Mouse (Mus musculus) erythroblast, adult 5-6 weeks (primary cell): ENCODE measurements around the gene Haghl. TPM values are rescaled to one million over a fixed set of nuclear protein-coding genes. Genes with fewer than 3 reads are reported as not detected.
A peak's percentile ranks its signal among the peaks of the same experiment; 100 is the strongest.
"Not testable (repeated sequence)": the region's sequence is repeated elsewhere in the genome, so short reads cannot be mapped to it uniquely, and the experiment has no call there.

Experiments
- ATAC-seq: replicated peaks from 2 replicates; pipeline ENCODE4 v1.8.0; 2016; ENCODE audit warnings: moderate number of reproducible peaks, mild to moderate bottlenecking, moderate TSS enrichment, inconsistent platforms; ENCODE audit not compliant: poor library complexity, low FRiP score, severe bottlenecking
- total RNA-seq, 2 experiments: library from RNA; stranded (forward) in 1 of 2; stranded (reverse) in 1 of 2; fragments of 150-400 nt in 1 of 2; fragments of 200-764, 138-1000 nt in 1 of 2; gene quantifications; 2 replicates each; pipeline versions ENCODE4 v1.2.3 to v1.2.4; 2015 to 2017; ENCODE audit warnings: low replicate concordance in 2 of 2

Gene Haghl
- total RNA-seq, 2 experiments from 2014 or later = 1.9 to 2.9 TPM

DNA sequence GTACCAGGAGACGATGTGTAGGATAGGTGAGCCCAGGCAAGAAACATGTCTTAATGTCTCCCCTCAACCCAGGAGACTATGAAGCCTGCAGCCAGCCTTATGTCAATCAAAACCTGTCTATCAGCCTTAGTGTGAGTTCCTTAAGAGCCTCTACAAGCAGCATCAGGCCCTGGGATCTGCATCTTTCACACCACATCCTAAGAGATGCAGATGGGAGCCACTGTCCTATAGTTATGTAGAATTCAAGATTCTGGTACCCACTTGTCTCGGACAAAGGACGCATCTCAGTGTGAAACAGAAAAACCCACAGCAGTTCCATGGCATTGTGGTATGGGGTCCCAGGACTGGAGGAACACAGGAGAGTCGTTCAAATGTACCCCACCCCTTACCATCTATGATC lies 30.4 kb downstream of the Haghl start:
- no peak for ATAC-seq

DNA sequence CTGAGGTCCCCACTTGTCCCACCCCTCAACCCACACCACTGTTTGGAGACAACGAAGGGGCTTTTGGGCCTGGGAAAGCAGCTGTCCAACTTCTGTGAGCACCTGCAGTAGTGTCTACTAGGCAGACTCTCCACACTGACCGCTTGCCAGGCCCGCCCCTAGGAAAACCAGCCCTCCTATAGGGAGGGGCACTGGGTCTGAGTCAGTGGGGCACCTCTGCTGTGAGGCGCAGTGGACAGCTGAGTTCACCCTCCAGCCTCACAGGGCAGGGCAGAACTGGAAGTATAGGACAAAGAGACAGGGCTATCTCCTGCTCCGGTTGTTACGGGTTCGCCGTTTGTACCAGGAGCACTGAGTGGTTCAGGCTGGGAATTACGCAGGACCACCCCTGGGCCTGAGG lies 31.2 kb downstream of the Haghl start, which contains the start of gene Msln:
Gene Msln, minus strand, starts transcription at position 138 of the 400 bp plus-strand sequence.
- no peak for ATAC-seq

DNA sequence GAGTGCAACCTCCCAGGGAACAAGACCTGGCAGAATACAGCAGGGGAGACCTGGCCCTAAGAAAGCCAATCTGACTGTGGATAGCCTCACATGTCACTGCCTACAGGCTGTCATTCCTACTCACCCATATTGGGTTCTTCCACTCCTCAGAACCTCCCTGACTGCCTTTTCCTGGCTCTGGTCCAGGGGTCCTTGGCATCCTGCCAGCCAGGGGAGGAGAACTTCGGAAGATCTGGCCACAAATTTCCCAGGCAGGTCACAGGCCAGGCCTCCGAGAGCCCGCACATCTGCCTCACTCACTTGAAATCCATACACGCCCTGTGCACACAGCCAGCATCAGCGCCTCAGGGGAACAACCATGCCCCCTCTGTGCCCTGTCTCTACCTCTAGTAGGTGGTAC lies 34.0 kb downstream of the Haghl start:
- no peak for ATAC-seq

DNA sequence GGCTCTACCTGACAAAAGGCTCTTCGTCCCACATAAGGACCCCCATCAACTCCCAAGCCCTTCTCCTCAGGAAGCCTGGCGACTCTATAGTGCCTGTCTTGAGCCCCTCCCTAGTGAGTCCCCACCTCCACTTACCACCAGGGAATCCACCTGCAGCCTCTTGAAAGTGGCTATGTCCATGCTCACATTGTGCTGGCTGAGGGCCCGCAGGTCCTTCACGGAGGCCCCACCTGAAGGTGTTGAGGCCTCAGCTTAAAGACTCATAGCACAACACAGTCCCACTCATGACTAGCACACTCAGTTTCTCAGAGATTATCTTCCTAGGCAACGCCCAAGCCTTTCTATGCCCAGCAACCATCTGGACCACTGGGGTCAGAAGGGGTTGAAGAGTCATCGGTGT lies 36.2 kb downstream of the Haghl start:
- ATAC-seq = no peak

DNA sequence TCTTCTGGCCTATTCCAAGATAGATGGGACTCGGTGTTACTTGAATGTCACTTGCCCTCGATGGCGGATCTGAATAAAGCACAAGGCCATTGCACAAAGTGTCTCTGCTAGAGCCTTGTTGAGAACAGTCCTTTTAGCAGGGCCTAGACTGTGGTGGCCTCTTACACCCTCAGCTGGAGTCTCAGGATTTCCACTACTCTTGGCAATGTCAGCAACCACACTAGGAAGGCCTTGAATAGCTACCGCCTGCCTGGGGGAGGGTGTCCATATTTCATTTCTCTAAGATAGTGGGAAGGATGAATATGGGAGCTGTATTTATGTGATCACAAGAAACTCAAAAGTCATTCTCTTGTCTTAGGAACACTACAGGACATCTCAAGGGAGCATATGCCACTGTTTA lies 37.2 kb downstream of the Haghl start:
- ATAC-seq = no peak

DNA sequence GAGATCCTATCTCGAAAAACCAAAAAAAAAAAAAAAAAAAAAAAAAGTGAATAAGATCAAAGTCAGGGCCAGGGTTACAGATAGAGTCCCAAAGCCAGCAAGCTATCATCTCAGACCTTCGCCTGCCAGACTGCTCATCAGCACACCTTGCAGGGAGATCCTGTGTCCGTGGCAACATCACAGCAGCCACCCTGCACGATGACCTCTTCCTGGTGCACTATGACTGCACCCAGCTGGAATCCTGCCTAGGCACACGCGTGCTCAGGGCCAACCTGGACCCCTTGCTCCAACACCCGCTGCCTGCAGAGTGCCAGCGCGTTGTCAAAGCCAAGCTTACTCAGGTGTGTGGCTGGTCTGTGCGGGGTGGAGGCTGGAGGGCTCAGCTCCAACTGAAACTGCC lies 41.2 kb downstream of the Haghl start:
- no peak for ATAC-seq

DNA sequence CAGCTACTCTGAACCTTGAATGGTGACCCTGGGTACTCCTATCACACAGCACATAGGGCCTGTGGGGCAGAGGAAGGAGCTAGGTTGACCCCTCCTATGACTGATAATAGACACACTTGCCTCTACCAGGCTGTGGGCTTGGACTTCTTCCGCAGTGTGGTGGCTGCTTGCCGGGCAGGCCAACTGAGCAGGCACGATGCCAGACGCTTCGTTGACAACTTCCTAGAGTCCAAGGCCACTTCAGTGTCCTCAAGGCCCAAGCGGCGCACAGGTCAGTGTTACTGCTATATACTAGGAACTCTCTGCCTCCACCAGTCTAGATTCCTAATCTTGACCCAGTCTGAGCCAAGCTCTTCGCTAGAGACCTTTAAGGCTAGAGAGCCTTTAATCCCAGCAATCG lies 41.6 kb downstream of the Haghl start:
- no peak for ATAC-seq

DNA sequence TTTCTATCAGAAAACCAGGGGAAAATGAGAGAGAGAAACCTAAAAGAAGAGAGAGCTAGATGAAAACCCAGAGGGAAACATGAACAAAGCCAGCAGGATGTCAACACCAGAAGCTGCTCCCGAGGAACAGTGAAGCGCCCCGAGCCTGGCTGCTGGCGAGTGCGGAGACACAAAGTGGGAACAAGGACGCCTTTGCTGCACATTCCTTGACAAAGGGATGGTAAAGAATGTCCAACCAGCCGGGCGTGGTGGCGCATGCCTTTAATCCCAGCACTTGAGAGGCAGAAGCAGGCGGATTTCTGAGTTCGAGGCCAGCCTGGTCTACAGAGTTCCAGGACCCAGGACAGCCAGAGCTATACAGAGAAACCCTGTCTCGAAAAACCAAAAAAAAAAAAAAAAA lies 44.0 kb downstream of the Haghl start:
- not testable (repeated sequence) for ATAC-seq

DNA sequence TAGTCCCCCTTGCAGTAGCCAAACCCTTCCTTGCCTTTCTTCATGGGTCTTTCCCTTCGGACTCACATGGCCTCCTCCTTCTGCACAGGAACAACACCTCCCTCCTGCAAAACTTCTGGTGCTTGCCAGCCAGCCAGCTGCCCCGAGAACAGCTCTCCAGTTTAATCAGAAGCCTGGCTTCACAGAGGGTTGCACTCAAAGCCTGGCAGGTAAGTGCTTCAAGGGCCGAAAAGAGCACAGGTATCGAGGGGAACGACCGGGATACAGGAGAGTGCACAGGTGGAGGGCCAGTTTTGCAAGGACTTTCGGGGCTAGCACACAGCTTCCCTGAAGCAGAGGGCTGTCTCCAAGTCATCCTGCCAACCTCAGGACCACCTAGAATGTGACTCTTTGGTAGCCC lies 46.6 kb downstream of the Haghl start:
- ATAC-seq = no peak

DNA sequence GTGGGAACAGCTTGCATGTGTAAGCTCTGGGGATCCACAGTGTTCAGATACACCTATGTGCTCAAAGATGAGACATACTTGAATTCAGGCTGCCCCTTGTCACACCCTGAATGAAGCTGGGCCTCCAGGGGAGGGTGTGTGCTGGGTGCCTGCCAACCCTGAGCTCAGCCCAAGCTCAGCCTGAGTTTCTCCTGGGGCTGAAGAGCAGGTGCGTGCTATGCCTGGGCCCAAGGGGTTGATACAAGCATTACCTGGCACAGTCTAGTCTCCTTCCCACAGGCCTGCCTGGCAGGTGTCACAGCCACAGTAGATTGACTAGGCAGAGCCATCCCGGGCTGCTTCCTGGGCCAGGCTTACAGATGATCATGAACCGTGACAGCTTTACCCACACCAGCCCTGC lies 49.7 kb downstream of the Haghl start, which contains the start of gene Mslnl:
Gene Mslnl, plus strand, starts transcription at position 298 of the 400 bp plus-strand sequence.
- ATAC-seq = no peak

DNA sequence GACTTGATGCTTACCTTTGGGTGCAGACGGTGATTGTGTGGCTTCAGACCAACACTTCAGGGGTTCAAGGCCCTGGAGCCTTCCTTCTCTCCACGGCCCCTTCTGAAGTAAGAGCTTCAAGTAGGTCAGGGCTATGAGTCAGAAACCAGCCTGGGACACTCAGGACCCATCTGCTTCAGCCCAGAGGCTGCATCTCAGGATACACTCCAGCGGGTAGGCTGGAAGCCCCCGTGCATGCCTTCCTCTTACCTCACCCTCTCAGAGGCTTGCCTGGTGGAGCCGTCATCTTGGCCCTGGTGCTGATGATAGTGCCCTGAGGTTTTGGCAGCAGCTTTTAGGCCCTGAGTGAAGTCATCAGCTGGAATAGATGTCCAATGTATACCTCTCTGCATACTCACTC lies 50.2 kb downstream of the Haghl start:
- ATAC-seq = no peak

DNA sequence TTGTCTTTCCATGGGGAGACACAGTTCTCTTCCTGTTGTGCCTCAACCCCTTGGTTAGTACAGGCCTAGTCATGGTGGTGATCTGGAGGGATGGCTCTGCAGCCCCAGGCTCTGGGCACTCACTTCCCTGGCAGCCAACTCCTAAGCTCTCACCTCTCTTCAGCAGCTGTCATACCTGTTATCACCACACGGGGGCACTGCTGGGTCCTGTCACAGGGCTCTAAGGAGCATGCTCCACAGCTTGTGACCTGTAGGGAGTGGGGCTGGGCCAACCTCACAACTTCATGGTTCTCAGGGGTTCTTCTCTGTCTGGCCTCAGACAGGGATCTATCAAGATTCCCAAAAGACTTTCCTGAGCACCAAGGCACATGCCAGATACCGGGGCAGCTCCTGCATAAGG lies 53.4 kb downstream of the Haghl start:
- ATAC-seq = 0 out of 2 replicates have a peak, but pooled peaks have one; percentile 31

Other genes with a start within 250 kb of the Haghl start
- not detected in 2 replicates for gene Sox8, start 215.0 kb downstream of the Haghl start, total RNA-seq (2015; ENCODE audit: low replicate concordance)
- gene Sox8, start 215.0 kb downstream of the Haghl start, total RNA-seq (2017; ENCODE audit: low replicate concordance) = 0.17 TPM in 1 of 2 replicates, not detected in the other
- gene Lmf1, start 206.6 kb downstream of the Haghl start, total RNA-seq (2015; ENCODE audit: low replicate concordance) = 2.7 and 7.1 TPM in 2 replicates
- gene Lmf1, start 206.6 kb downstream of the Haghl start, total RNA-seq (2017; ENCODE audit: low replicate concordance) = 1.5 and 1.8 TPM in 2 replicates
- gene Gng13, start 68.5 kb downstream of the Haghl start, total RNA-seq (2015; ENCODE audit: low replicate concordance) = not detected in 2 replicates
- gene Gng13, start 68.5 kb downstream of the Haghl start, total RNA-seq (2017; ENCODE audit: low replicate concordance) = 0.70 TPM in 1 of 2 replicates, not detected in the other
- 7.7 and 8.6 TPM in 2 replicates for gene Chtf18, start 58.3 kb downstream of the Haghl start, total RNA-seq (2015; ENCODE audit: low replicate concordance)
- 7.6 and 11.8 TPM in 2 replicates for gene Chtf18, start 58.3 kb downstream of the Haghl start, total RNA-seq (2017; ENCODE audit: low replicate concordance)
- gene Rpusd1, start 58.0 kb downstream of the Haghl start, total RNA-seq (2015; ENCODE audit: low replicate concordance) = 4.2 and 6.5 TPM in 2 replicates
- 1.4 TPM in 2 replicates for gene Rpusd1, start 58.0 kb downstream of the Haghl start, total RNA-seq (2017; ENCODE audit: low replicate concordance)
- gene Mslnl, start 49.6 kb downstream of the Haghl start, total RNA-seq (2015; ENCODE audit: low replicate concordance) = not detected in 2 replicates
- not detected in 2 replicates for gene Mslnl, start 49.6 kb downstream of the Haghl start, total RNA-seq (2017; ENCODE audit: low replicate concordance)
- gene Msln, start 31.3 kb downstream of the Haghl start, total RNA-seq (2015; ENCODE audit: low replicate concordance) = not detected in 2 replicates
- not detected in 2 replicates for gene Msln, start 31.3 kb downstream of the Haghl start, total RNA-seq (2017; ENCODE audit: low replicate concordance)
- 3.5 and 5.9 TPM in 2 replicates for gene Narfl, start 11.9 kb downstream of the Haghl start, total RNA-seq (2015; ENCODE audit: low replicate concordance)
- gene Narfl, start 11.9 kb downstream of the Haghl start, total RNA-seq (2017; ENCODE audit: low replicate concordance) = 6.2 and 7.8 TPM in 2 replicates
- gene Ccdc78, start 907 bp upstream of the Haghl start, total RNA-seq (2015; ENCODE audit: low replicate concordance) = not detected in 2 replicates
- gene Ccdc78, start 907 bp upstream of the Haghl start, total RNA-seq (2017; ENCODE audit: low replicate concordance) = not detected in 2 replicates
- 14.8 and 24.9 TPM in 2 replicates for gene Fam173a, start 7.2 kb upstream of the Haghl start, total RNA-seq (2015; ENCODE audit: low replicate concordance)
- gene Fam173a, start 7.2 kb upstream of the Haghl start, total RNA-seq (2017; ENCODE audit: low replicate concordance) = 7.7 and 9.6 TPM in 2 replicates
- gene AC134908.4, start 10.0 kb upstream of the Haghl start, total RNA-seq (2015; ENCODE audit: low replicate concordance) = not detected in 2 replicates
- not detected in 2 replicates for gene AC134908.4, start 10.0 kb upstream of the Haghl start, total RNA-seq (2017; ENCODE audit: low replicate concordance)
- 1.3 and 2.9 TPM in 2 replicates for gene Metrn, start 11.5 kb upstream of the Haghl start, total RNA-seq (2015; ENCODE audit: low replicate concordance)
- gene Metrn, start 11.5 kb upstream of the Haghl start, total RNA-seq (2017; ENCODE audit: low replicate concordance) = 3.2 TPM in 2 replicates
- not detected in 2 replicates for gene Fbxl16, start 23.4 kb upstream of the Haghl start, total RNA-seq (2015; ENCODE audit: low replicate concordance)
- gene Fbxl16, start 23.4 kb upstream of the Haghl start, total RNA-seq (2017; ENCODE audit: low replicate concordance) = 0.17 TPM in 1 of 2 replicates, not detected in the other
- gene Wdr24, start 38.0 kb upstream of the Haghl start, total RNA-seq (2015; ENCODE audit: low replicate concordance) = 0.38 and 0.42 TPM in 2 replicates
- 4.9 and 6.0 TPM in 2 replicates for gene Wdr24, start 38.0 kb upstream of the Haghl start, total RNA-seq (2017; ENCODE audit: low replicate concordance)
- gene Jmjd8, start 43.2 kb upstream of the Haghl start, total RNA-seq (2015; ENCODE audit: low replicate concordance) = 0.84 and 2.1 TPM in 2 replicates
- gene Jmjd8, start 43.2 kb upstream of the Haghl start, total RNA-seq (2017; ENCODE audit: low replicate concordance) = 3.9 and 6.7 TPM in 2 replicates
- 15.0 and 28.0 TPM in 2 replicates for gene Stub1, start 47.7 kb upstream of the Haghl start, total RNA-seq (2015; ENCODE audit: low replicate concordance)
- 18.8 and 27.9 TPM in 2 replicates for gene Stub1, start 47.7 kb upstream of the Haghl start, total RNA-seq (2017; ENCODE audit: low replicate concordance)
- not detected in 2 replicates for gene Rhbdl1, start 51.6 kb upstream of the Haghl start, total RNA-seq (2015; ENCODE audit: low replicate concordance)
- 4.7 TPM in 1 of 2 replicates, not detected in the other for gene Rhbdl1, start 51.6 kb upstream of the Haghl start, total RNA-seq (2017; ENCODE audit: low replicate concordance)
- gene Gm20683, start 56.1 kb upstream of the Haghl start, total RNA-seq (2015; ENCODE audit: low replicate concordance) = 0.84 TPM in 1 of 2 replicates, not detected in the other
- 2.6 TPM in 1 of 2 replicates, not detected in the other for gene Gm20683, start 56.1 kb upstream of the Haghl start, total RNA-seq (2017; ENCODE audit: low replicate concordance)
- gene Rhot2, start 59.2 kb upstream of the Haghl start, total RNA-seq (2015; ENCODE audit: low replicate concordance) = 3.3 and 9.8 TPM in 2 replicates
- 19.7 and 28.6 TPM in 2 replicates for gene Rhot2, start 59.2 kb upstream of the Haghl start, total RNA-seq (2017; ENCODE audit: low replicate concordance)
- gene Wdr90, start 75.8 kb upstream of the Haghl start, total RNA-seq (2015; ENCODE audit: low replicate concordance) = 12.5 and 17.6 TPM in 2 replicates
- 10.0 and 12.7 TPM in 2 replicates for gene Wdr90, start 75.8 kb upstream of the Haghl start, total RNA-seq (2017; ENCODE audit: low replicate concordance)
- 9.4 and 9.8 TPM in 2 replicates for gene Mcrip2, start 83.1 kb upstream of the Haghl start, total RNA-seq (2015; ENCODE audit: low replicate concordance)
- gene Mcrip2, start 83.1 kb upstream of the Haghl start, total RNA-seq (2017; ENCODE audit: low replicate concordance) = 1.7 and 8.0 TPM in 2 replicates
- gene Mettl26, start 89.4 kb upstream of the Haghl start, total RNA-seq (2015; ENCODE audit: low replicate concordance) = 7.3 and 9.4 TPM in 2 replicates
- gene Mettl26, start 89.4 kb upstream of the Haghl start, total RNA-seq (2017; ENCODE audit: low replicate concordance) = 3.7 and 5.3 TPM in 2 replicates
- not detected in 2 replicates for gene Wfikkn1, start 95.2 kb upstream of the Haghl start, total RNA-seq (2015; ENCODE audit: low replicate concordance)
- 1.0 TPM in 1 of 2 replicates, not detected in the other for gene Wfikkn1, start 95.2 kb upstream of the Haghl start, total RNA-seq (2017; ENCODE audit: low replicate concordance)
- 2.3 and 6.7 TPM in 2 replicates for gene Rab40c, start 134.1 kb upstream of the Haghl start, total RNA-seq (2015; ENCODE audit: low replicate concordance)
- gene Rab40c, start 134.1 kb upstream of the Haghl start, total RNA-seq (2017; ENCODE audit: low replicate concordance) = 1.2 and 1.5 TPM in 2 replicates
- 1,336 and 1,664 TPM in 2 replicates for gene Pigq, start 159.3 kb upstream of the Haghl start, total RNA-seq (2015; ENCODE audit: low replicate concordance)
- 1,480 and 1,728 TPM in 2 replicates for gene Pigq, start 159.3 kb upstream of the Haghl start, total RNA-seq (2017; ENCODE audit: low replicate concordance)
- 49.2 and 66.7 TPM in 2 replicates for gene Nhlrc4, start 159.3 kb upstream of the Haghl start, total RNA-seq (2015; ENCODE audit: low replicate concordance)
- gene Nhlrc4, start 159.3 kb upstream of the Haghl start, total RNA-seq (2017; ENCODE audit: low replicate concordance) = 40.7 and 62.0 TPM in 2 replicates
- gene A930017K11Rik, start 166.9 kb upstream of the Haghl start, total RNA-seq (2015; ENCODE audit: low replicate concordance) = not detected in 2 replicates
- not detected in 2 replicates for gene A930017K11Rik, start 166.9 kb upstream of the Haghl start, total RNA-seq (2017; ENCODE audit: low replicate concordance)
- 1.2 and 1.5 TPM in 2 replicates for gene Capn15, start 200.1 kb upstream of the Haghl start, total RNA-seq (2015; ENCODE audit: low replicate concordance)
- 1.4 and 2.4 TPM in 2 replicates for gene Capn15, start 200.1 kb upstream of the Haghl start, total RNA-seq (2017; ENCODE audit: low replicate concordance)